Mouse (Mus musculus) liver, embryonic 14.5 days (tissue): ENCODE measurements around the gene Eva1c.

ENCODE experiments used
- CTCF ChIP-seq: IDR thresholded peaks from 2 replicates; pipeline ENCODE4 v1.5.1; 2016; ENCODE audit warnings: antibody characterized with exemption, low read depth, control low read depth
- EP300 ChIP-seq: IDR thresholded peaks from 2 replicates; pipeline ENCODE4 v1.6.1; 2016; ENCODE audit warnings: antibody characterized with exemption, low read depth

GRCm38 (mm10) chr16:90829894-90830685, 3.6 kb downstream of the Eva1c start:
- TF ChIP-seq CTCF = peak; percentile 58
- TF ChIP-seq EP300 = no peak
